Mouse (Mus musculus): ENCODE measurements at regions not wholly inside any gene's neighbourhood (a gene's known extent, or its start where the extent isn't known, plus 50 kb on each side); places are given as distances from the start of the nearest gene placed in this dataset.

GRCm38 (mm10) chr15:62098791-62099660 lies 1176.2 kb upstream of the A1bg start:
- no peak for DNase-seq (ENCODE audit: low read depth, low spot score)

GRCm38 (mm10) chr15:62096778-62097177 lies 1174.0 kb upstream of the A1bg start:
- no peak for DNase-seq (ENCODE audit: low read depth, low spot score)

GRCm38 (mm10) chr15:62095198-62095597 lies 1172.4 kb upstream of the A1bg start:
- no peak for DNase-seq (ENCODE audit: low read depth, low spot score)

GRCm38 (mm10) chr15:62093672-62094071 lies 1170.9 kb upstream of the A1bg start:
- DNase-seq (ENCODE audit: low read depth, low spot score), result no peak

GRCm38 (mm10) chr15:62092671-62093185 lies 1169.9 kb upstream of the A1bg start:
- no peak for DNase-seq (ENCODE audit: low read depth, low spot score)

GRCm38 (mm10) chr15:62091746-62092659 lies 1169.2 kb upstream of the A1bg start:
- no peak for DNase-seq (ENCODE audit: low read depth, low spot score)

GRCm38 (mm10) chr15:62091144-62091543 lies 1168.3 kb upstream of the A1bg start:
- DNase-seq (ENCODE audit: low read depth, low spot score), result no peak

- no peak for DNase-seq (ENCODE audit: low read depth, low spot score)
These were observed 1165.5 kb upstream of the A1bg start for GRCm38 (mm10) chr15:62088341-62088740.

- no peak for DNase-seq (ENCODE audit: low read depth, low spot score)
These were observed 1164.9 kb upstream of the A1bg start for GRCm38 (mm10) chr15:62087755-62088154.

- DNase-seq (ENCODE audit: low read depth, low spot score), result no peak
These were observed 1163.2 kb upstream of the A1bg start for GRCm38 (mm10) chr15:62086037-62086436.

GRCm38 (mm10) chr15:62083347-62083746 lies 1160.5 kb upstream of the A1bg start:
- DNase-seq (ENCODE audit: low read depth, low spot score), result no peak

GRCm38 (mm10) chr15:62082539-62082938 lies 1159.7 kb upstream of the A1bg start:
- DNase-seq (ENCODE audit: low read depth, low spot score), result no peak

- no peak for DNase-seq (ENCODE audit: low read depth, low spot score)
These were observed 1156.6 kb upstream of the A1bg start for GRCm38 (mm10) chr15:62079155-62080109.

- DNase-seq (ENCODE audit: low read depth, low spot score), result no peak
These were observed 1153.9 kb upstream of the A1bg start for GRCm38 (mm10) chr15:62076552-62077234.

- DNase-seq (ENCODE audit: low read depth, low spot score), result no peak
These were observed 1151.9 kb upstream of the A1bg start for GRCm38 (mm10) chr15:62074735-62075134.

GRCm38 (mm10) chr15:62073595-62073994 lies 1150.8 kb upstream of the A1bg start:
- DNase-seq (ENCODE audit: low read depth, low spot score), result no peak

GRCm38 (mm10) chr15:62071311-62071710 lies 1148.5 kb upstream of the A1bg start:
- no peak for DNase-seq (ENCODE audit: low read depth, low spot score)

GRCm38 (mm10) chr15:62068422-62069160 lies 1145.8 kb upstream of the A1bg start:
- no peak for DNase-seq (ENCODE audit: low read depth, low spot score)

- no peak for DNase-seq (ENCODE audit: low read depth, low spot score)
These were observed 1141.6 kb upstream of the A1bg start for GRCm38 (mm10) chr15:62064399-62064798.

- no peak for DNase-seq (ENCODE audit: low read depth, low spot score)
These were observed 1134.6 kb upstream of the A1bg start for GRCm38 (mm10) chr15:62057449-62057848.
